Mouse (Mus musculus): ENCODE measurements around the gene Sema3g. TPM values are rescaled to one million over a fixed set of nuclear protein-coding genes. Genes with fewer than 3 reads are reported as not detected.

Gene Sema3g
- polyA plus RNA-seq, 1 experiment from 2014 or later, result 2.1 TPM

- Histone ChIP-seq H3K9me3 (no peaks in the 10 kb centered on the region), H3K27ac (peak overlapping the region; percentile 41), H3K4me1 (peaks cover 52% of the 10 kb centered on the region), H3K4me3 (no peak overlapping the region), H3K9ac (no peak overlapping the region), H3K36me3 (peaks cover 79% of the 10 kb centered on the region), H3K27me3 (no peaks in the 10 kb centered on the region), H3K4me2 (no peak overlapping the region)
- ATAC-seq (ENCODE audit: borderline replicate concordance, extremely low read depth, low FRiP score, low TSS enrichment), result peak; percentile 52; the same call in 1 of the 2 replicates
- WGBS, result 56% methylated on average over 16 of the region's 16 CpGs
Observed at GRCm38 (mm10) chr14:31197547-31198516, 19.8 kb upstream of the Sema3g start.

- H3K4me2 ChIP-seq, result no peak overlapping the region
- no peak overlapping the region for H3K4me3 ChIP-seq
- H3K27me3 ChIP-seq, result no peaks in the 10 kb centered on the region
- H3K27ac ChIP-seq, result no peak overlapping the region
- H3K9me3 ChIP-seq, result no peaks in the 10 kb centered on the region
- peaks cover 82% of the 10 kb centered on the region for H3K36me3 ChIP-seq
- WGBS, result 90% methylated on average over 7 of the region's 7 CpGs
- no peak for ATAC-seq (ENCODE audit: borderline replicate concordance, extremely low read depth, low FRiP score, low TSS enrichment)
- peaks cover 54% of the 10 kb centered on the region for H3K4me1 ChIP-seq
- no peak overlapping the region for H3K9ac ChIP-seq
Observed at GRCm38 (mm10) chr14:31199599-31199998, 18.1 kb upstream of the Sema3g start.

GRCm38 (mm10) chr14:31200038-31200437 lies 17.6 kb upstream of the Sema3g start:
- H3K4me1 ChIP-seq, result peaks cover 55% of the 10 kb centered on the region
- H3K36me3 ChIP-seq, result peaks cover 81% of the 10 kb centered on the region
- H3K4me2 ChIP-seq, result no peak overlapping the region
- no peak overlapping the region for H3K9ac ChIP-seq
- 47% methylated on average over 3 of the region's 3 CpGs for WGBS
- no peak overlapping the region for H3K4me3 ChIP-seq
- no peak for ATAC-seq (ENCODE audit: borderline replicate concordance, extremely low read depth, low FRiP score, low TSS enrichment)
- H3K27ac ChIP-seq, result 0 out of 2 replicates have a peak overlapping the region, but pooled peaks have one; percentile 16
- H3K27me3 ChIP-seq, result no peaks in the 10 kb centered on the region
- no peaks in the 10 kb centered on the region for H3K9me3 ChIP-seq

- Histone ChIP-seq H3K4me2 (peak overlapping the region; percentile 81), H3K4me1 (peaks cover 24% of the 10 kb centered on the region), H3K36me3 (peaks cover 47% of the 10 kb centered on the region), H3K9ac (peak overlapping the region; percentile 94), H3K27ac (peak overlapping the region; percentile 91), H3K27me3 (no peaks in the 10 kb centered on the region), H3K4me3 (peak overlapping the region; percentile 87), H3K9me3 (no peaks in the 10 kb centered on the region)
- no peak for ATAC-seq (ENCODE audit: borderline replicate concordance, extremely low read depth, low FRiP score, low TSS enrichment)
- 46% methylated on average over 4 of the region's 4 CpGs for WGBS
Observed at GRCm38 (mm10) chr14:31204844-31205243, 12.8 kb upstream of the Sema3g start.

GRCm38 (mm10) chr14:31205244-31205561 lies 12.5 kb upstream of the Sema3g start:
- H3K9me3 ChIP-seq, result no peaks in the 10 kb centered on the region
- WGBS, result 4% methylated on average over 8 of the region's 8 CpGs
- peaks cover 43% of the 10 kb centered on the region for H3K36me3 ChIP-seq
- peaks cover 22% of the 10 kb centered on the region for H3K4me1 ChIP-seq
- H3K4me2 ChIP-seq, result peak overlapping the region; percentile 81
- H3K4me3 ChIP-seq, result peak overlapping the region; percentile 87
- peak overlapping the region; percentile 91 for H3K27ac ChIP-seq
- no peaks in the 10 kb centered on the region for H3K27me3 ChIP-seq
- H3K9ac ChIP-seq, result peak overlapping the region; percentile 94
- no peak for ATAC-seq (ENCODE audit: borderline replicate concordance, extremely low read depth, low FRiP score, low TSS enrichment)

- ATAC-seq (ENCODE audit: borderline replicate concordance, extremely low read depth, low FRiP score, low TSS enrichment), result peak; percentile 53
- Histone ChIP-seq H3K4me2 (peak overlapping the region; percentile 81), H3K4me3 (peak overlapping the region; percentile 87), H3K27me3 (no peaks in the 10 kb centered on the region), H3K27ac (peak overlapping the region; percentile 91), H3K4me1 (peaks cover 19% of the 10 kb centered on the region), H3K9me3 (no peaks in the 10 kb centered on the region), H3K9ac (peak overlapping the region; percentile 94), H3K36me3 (peaks cover 38% of the 10 kb centered on the region)
- 1% methylated on average over 39 of the region's 39 CpGs for WGBS
Observed at GRCm38 (mm10) chr14:31205562-31206467, 11.8 kb upstream of the Sema3g start.

GRCm38 (mm10) chr14:31206472-31206981 lies 11.1 kb upstream of the Sema3g start:
- peak overlapping the region; percentile 94 for H3K9ac ChIP-seq
- H3K4me2 ChIP-seq, result peak overlapping the region; percentile 81
- WGBS, result 0% methylated on average over 40 of the region's 48 CpGs
- peak; percentile 77 for ATAC-seq (ENCODE audit: borderline replicate concordance, extremely low read depth, low FRiP score, low TSS enrichment)
- H3K27ac ChIP-seq, result peak overlapping the region; percentile 91
- no peaks in the 10 kb centered on the region for H3K27me3 ChIP-seq
- peaks cover 19% of the 10 kb centered on the region for H3K4me1 ChIP-seq
- no peaks in the 10 kb centered on the region for H3K9me3 ChIP-seq
- H3K36me3 ChIP-seq, result peaks cover 31% of the 10 kb centered on the region
- H3K4me3 ChIP-seq, result peak overlapping the region; percentile 87

- Histone ChIP-seq H3K4me3 (peak overlapping the region; percentile 87), H3K27ac (peak overlapping the region; percentile 16; the same call in 1 of the 2 replicates), H3K27me3 (no peaks in the 10 kb centered on the region), H3K36me3 (peaks cover 24% of the 10 kb centered on the region), H3K9me3 (no peaks in the 10 kb centered on the region), H3K4me1 (peaks cover 19% of the 10 kb centered on the region), H3K4me2 (peak overlapping the region; percentile 81), H3K9ac (peak overlapping the region; percentile 94)
- ATAC-seq (ENCODE audit: borderline replicate concordance, extremely low read depth, low FRiP score, low TSS enrichment), result no peak; the same call in 1 of the 2 replicates
- 71% methylated on average over 13 of the region's 13 CpGs for WGBS
Observed at GRCm38 (mm10) chr14:31207070-31207830, 10.4 kb upstream of the Sema3g start.

- Histone ChIP-seq H3K27me3 (no peaks in the 10 kb centered on the region), H3K9me3 (no peaks in the 10 kb centered on the region), H3K36me3 (peaks cover 16% of the 10 kb centered on the region), H3K4me3 (peak within 1 kb of the TSS; percentile 87), H3K4me1 (peaks cover 19% of the 10 kb centered on the region), H3K27ac (peak within 1 kb of the TSS; percentile 16; the same call in 1 of the 2 replicates), H3K9ac (peak within 1 kb of the TSS; percentile 94), H3K4me2 (peak within 1 kb of the TSS; percentile 81)
- no peak for ATAC-seq (ENCODE audit: borderline replicate concordance, extremely low read depth, low FRiP score, low TSS enrichment)
- 55% methylated on average over 2 of the region's 2 CpGs for WGBS
Observed at GRCm38 (mm10) chr14:31208084-31208483, 9.6 kb upstream of the Sema3g start, which contains the start of gene Tnnc1. Gene Tnnc1, plus strand, starts transcription at chr14:31208312.

GRCm38 (mm10) chr14:31209133-31209557 lies 8.5 kb upstream of the Sema3g start:
- no peak overlapping the region for H3K4me2 ChIP-seq
- no peak overlapping the region for H3K4me3 ChIP-seq

GRCm38 (mm10) chr14:31211854-31212253 lies 5.8 kb upstream of the Sema3g start:
- no peak for ATAC-seq (ENCODE audit: borderline replicate concordance, extremely low read depth, low FRiP score, low TSS enrichment)
- 86% methylated on average over 6 of the region's 6 CpGs for WGBS
- H3K27ac ChIP-seq, result no peak overlapping the region

More at GRCm38 (mm10) chr14:31209133-31209557, 8.5 kb upstream of the Sema3g start:
- Histone ChIP-seq H3K9ac (no peak overlapping the region), H3K36me3 (peaks cover 5% of the 10 kb centered on the region), H3K27ac (no peak overlapping the region), H3K27me3 (no peaks in the 10 kb centered on the region), H3K4me1 (peaks cover 20% of the 10 kb centered on the region), H3K9me3 (no peaks in the 10 kb centered on the region)
- ATAC-seq (ENCODE audit: borderline replicate concordance, extremely low read depth, low FRiP score, low TSS enrichment), result no peak
- 65% methylated on average over 4 of the region's 4 CpGs for WGBS

More at GRCm38 (mm10) chr14:31211854-31212253, 5.8 kb upstream of the Sema3g start:
- Histone ChIP-seq H3K27me3 (no peaks in the 10 kb centered on the region), H3K9me3 (no peaks in the 10 kb centered on the region), H3K4me3 (no peak overlapping the region), H3K4me2 (no peak overlapping the region), H3K36me3 (no peaks in the 10 kb centered on the region), H3K9ac (no peak overlapping the region), H3K4me1 (peaks cover 18% of the 10 kb centered on the region)
